Mouse (Mus musculus) layer of hippocampus, adult 2 months (tissue): ENCODE data around the gene Nfib. TPM values are rescaled to one million over a fixed set of nuclear protein-coding genes. Genes with fewer than 3 reads are reported as not detected.
A peak's percentile ranks its signal among the peaks of the same experiment; 100 is the strongest.

Source experiments
- DNase-seq, 2 experiments: peaks; one replicate each; pipeline ENCODE4 v3.0.0; 2022; ENCODE audit warnings: low spot score in 2 of 2
- H3K27ac ChIP-seq: fragments of 200-600 bp; 2 replicates; pipeline ENCODE4 v1.8.1; 2022
- H3K4me3 ChIP-seq: fragments of 200-600 bp; 2 replicates; pipeline ENCODE4 v1.8.1; 2022; ENCODE audit warnings: mild to moderate bottlenecking
- CTCF ChIP-seq: fragments of 200-600 bp; conservative IDR thresholded peaks from 2 replicates; pipeline ENCODE4 v1.8.1; 2022; ENCODE audit warnings: antibody characterized with exemption, mild to moderate bottlenecking, moderate library complexity
- total RNA-seq, 2 experiments: library from RNA; stranded (reverse); gene quantifications; 2 replicates each; pipeline ENCODE4 v1.2.3; 2021

Gene Nfib
- total RNA-seq, 2 experiments from 2014 or later, result 174 to 186 TPM

- no peak overlapping the region for H3K4me3 ChIP-seq
- peak; percentile 33 to 51 for DNase-seq
- peak overlapping the region; percentile 79 for H3K27ac ChIP-seq
- no peak for TF ChIP-seq CTCF
Measured at GRCm38 (mm10) chr4:82592086-82593030, 113.2 kb downstream of the Nfib start.

DNA sequence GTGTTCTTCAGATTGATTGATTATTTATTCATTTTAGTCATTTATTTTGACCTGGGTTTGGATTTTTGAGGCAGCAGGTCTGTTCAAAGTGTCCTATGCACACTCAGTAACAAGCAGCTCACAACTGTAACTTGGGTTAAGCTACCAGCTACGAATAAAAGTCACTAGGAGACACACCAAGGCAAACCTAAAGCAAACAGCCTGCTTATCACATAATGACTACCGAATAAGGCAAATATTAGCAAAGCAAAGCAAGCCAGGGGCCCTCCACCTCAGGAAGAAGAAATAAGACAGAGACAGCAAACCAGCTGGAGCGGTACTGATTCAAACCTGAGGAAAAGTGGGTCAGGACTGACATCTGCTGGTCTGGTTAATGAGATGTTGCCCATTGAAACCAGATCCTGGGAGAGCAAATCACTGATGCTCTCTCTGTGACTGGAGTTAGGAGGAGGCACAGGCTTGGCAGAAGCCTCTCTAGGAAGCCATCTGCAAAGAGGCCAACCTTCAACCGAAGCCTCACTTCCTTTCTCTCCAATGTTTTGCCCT, 116.1 kb downstream of the Nfib start:
- peak; percentile 75 for TF ChIP-seq CTCF
- peak overlapping the region; percentile 51 for H3K4me3 ChIP-seq
- H3K27ac ChIP-seq, result peak overlapping the region; percentile 96
- DNase-seq, result peak; percentile 75 to 77

- Histone ChIP-seq H3K27ac (peak overlapping the region; percentile 96), H3K4me3 (peak overlapping the region; percentile 51)
- TF ChIP-seq CTCF, result no peak
- no peak for DNase-seq
Measured at GRCm38 (mm10) chr4:82588718-82589117, 116.8 kb downstream of the Nfib start.

- no peak for TF ChIP-seq CTCF
- Histone ChIP-seq H3K4me3 (peak overlapping the region; percentile 51), H3K27ac (peak overlapping the region; percentile 96)
- DNase-seq, result peak in 1 of 2 experiments; percentile 46
Measured at GRCm38 (mm10) chr4:82587146-82587870, 118.2 kb downstream of the Nfib start.

GRCm38 (mm10) chr4:82586637-82587036, 118.9 kb downstream of the Nfib start:
- H3K4me3 ChIP-seq, result peak overlapping the region; percentile 51
- no peak for TF ChIP-seq CTCF
- no peak for DNase-seq
- H3K27ac ChIP-seq, result peak overlapping the region; percentile 96

GRCm38 (mm10) chr4:82585536-82585935, 120.0 kb downstream of the Nfib start:
- peak overlapping the region; percentile 35 for H3K4me3 ChIP-seq
- DNase-seq, result no peak
- TF ChIP-seq CTCF, result no peak
- H3K27ac ChIP-seq, result peak overlapping the region; percentile 96

DNA sequence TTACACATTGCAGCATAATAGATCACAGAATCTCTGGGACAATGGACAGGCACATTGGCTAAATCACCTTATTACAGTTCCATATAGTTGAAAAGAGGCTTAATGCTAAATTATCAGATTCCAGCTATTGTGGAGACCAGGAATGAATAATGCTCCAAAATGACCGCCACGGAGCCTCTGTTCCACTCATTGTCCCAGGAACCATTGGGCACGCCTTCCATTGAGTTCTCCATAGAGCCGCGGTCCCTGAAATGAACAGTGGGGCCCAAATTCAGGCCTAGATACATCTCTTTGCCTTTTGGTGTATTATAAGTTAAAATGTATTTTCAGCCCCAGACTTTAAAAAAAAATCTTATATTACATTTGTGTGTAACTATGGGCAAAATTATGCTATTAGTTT, 120.5 kb downstream of the Nfib start:
- no peak for DNase-seq
- no peak for TF ChIP-seq CTCF
- Histone ChIP-seq H3K4me3 (peak overlapping the region; percentile 35), H3K27ac (peak overlapping the region; percentile 96)

DNA sequence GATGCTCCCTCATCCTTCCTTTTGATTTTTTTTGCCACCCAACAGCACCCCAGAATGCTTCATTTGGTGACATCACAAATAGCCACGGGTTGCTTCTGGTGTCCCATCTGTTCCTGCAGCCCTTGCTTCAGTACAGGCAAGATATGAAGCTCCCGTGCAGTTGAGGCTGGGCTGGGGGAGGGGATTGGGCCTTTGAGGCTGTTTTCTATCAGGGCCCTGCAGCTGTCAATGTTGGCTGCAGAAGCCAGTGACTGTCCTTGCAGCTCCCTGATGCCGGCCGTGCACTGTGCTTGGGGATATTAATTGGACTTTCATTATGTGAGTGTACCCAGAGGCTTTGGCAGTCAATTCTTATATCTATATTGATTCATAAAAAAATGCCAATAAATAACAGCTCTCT, 121.0 kb downstream of the Nfib start:
- Histone ChIP-seq H3K27ac (peak overlapping the region; percentile 96), H3K4me3 (peak overlapping the region; percentile 35)
- no peak for TF ChIP-seq CTCF
- DNase-seq, result peak; percentile 31 to 50

- no peak for TF ChIP-seq CTCF
- Histone ChIP-seq H3K4me3 (peak overlapping the region; percentile 13; the same call in 1 of the 2 replicates), H3K27ac (peak overlapping the region; percentile 63)
- DNase-seq, result no peak
Measured at GRCm38 (mm10) chr4:82573291-82573605, 132.3 kb downstream of the Nfib start.

DNA sequence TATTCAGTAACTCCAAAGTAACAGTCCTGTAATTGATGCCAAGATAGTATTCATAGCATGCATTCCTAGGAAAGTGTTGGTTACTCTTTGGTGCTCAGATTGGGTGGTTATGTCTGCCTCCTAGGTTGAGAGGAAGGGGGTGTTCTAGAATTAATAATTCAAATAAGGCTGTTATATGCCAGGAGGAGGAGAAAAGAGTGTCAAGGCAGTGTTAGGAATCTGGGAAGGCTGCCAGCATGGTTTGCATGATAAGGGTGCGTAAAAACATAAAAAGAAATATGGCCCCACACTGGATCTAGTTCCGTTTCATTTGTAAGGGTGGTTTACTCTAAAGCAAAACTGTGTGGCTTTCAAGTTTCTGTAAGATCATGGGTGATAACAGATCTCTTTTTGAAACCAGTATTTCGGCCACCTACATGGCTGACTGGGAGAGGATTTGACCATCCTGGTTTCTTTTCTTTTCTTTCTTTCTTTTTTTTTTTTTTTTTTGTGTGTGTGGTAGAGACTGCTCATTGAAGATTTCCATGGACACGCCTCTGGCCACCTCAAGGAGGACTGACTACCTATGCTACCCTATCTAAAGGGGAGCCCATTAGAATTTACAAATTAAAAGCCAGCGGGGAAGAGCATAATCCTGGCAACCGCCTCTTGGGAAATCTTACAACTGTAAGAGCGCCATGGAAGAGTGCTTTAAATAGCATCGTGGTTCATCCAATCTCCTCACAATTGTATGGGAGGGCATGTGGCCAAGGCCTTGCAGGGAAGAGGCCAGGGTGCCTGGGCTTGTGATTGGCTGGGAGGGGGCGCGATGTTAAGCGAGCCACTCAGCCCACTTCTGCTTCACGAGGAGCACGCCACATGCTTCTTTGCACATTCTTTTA, 132.9 kb downstream of the Nfib start:
- DNase-seq, result no peak
- Histone ChIP-seq H3K4me3 (peak overlapping the region; percentile 13; the same call in 1 of the 2 replicates), H3K27ac (peak overlapping the region; percentile 63)
- no peak for TF ChIP-seq CTCF

- Histone ChIP-seq H3K4me3 (no peak overlapping the region), H3K27ac (no peak overlapping the region)
- no peak for TF ChIP-seq CTCF
- DNase-seq, result no peak
Measured at GRCm38 (mm10) chr4:82558816-82559215, 146.7 kb downstream of the Nfib start.

DNA sequence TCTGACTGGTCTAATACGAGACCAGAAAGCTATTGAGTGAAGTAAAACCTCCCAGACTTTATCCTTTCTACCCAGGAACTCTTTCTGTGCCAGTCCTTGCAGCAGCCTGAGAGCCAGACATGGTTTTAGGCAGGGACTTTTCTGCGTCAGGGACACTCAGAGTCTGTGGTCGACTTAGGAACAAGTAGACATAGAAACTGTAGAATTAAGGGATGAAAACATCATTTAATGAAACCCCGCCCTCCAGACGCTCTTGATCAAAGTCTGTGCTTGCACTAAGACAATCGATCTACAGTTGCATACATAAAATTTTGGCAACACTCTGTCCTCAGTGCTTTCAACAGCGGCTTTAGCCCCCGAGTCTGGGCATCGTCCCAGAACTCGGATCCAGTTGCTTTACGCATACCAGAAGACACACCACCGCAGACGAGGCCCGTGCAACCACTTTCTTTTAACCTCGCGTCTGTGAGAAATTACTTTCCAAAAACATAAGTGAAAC, 149.8 kb downstream of the Nfib start:
- DNase-seq, result no peak

More for the DNA sequence above, 149.8 kb downstream of the Nfib start:
- no peak overlapping the region for H3K27ac ChIP-seq
- TF ChIP-seq CTCF, result no peak
- H3K4me3 ChIP-seq, result peak overlapping the region; percentile 18; the same call in 1 of the 2 replicates
